Mouse (Mus musculus) embryonic facial prominence, embryonic 14.5 days (tissue): ENCODE data around the gene Taz. TPM values are rescaled to one million over a fixed set of nuclear protein-coding genes. Genes with fewer than 3 reads are reported as not detected.
A peak's percentile ranks its signal among the peaks of the same experiment; 100 is the strongest.

Source experiments
- ATAC-seq: fragments of 200-750 bp; cut with Nextera tagmentation; 2 replicates; pipeline ENCODE4 v1.8.0; 2017; ENCODE audit warnings: low read depth, moderate number of reproducible peaks, moderate TSS enrichment
- DNase-seq: peaks from one replicate; pipeline ENCODE4 v3.0.0-alpha.2; 2015; ENCODE audit warnings: low spot score
- H3K27ac ChIP-seq: fragments of 300-500 bp; sonication (generic); replicated peaks from 2 replicates; pipeline ENCODE4 v1.5.1; 2014; ENCODE audit warnings: low read depth, mild to moderate bottlenecking, low read length, moderate library complexity
- H3K27me3 ChIP-seq: fragments of 300-500 bp; sonication (generic); replicated peaks from 2 replicates; pipeline ENCODE4 v1.6.1; 2014; ENCODE audit warnings: low read length; ENCODE audit not compliant: control insufficient read depth, insufficient read depth
- H3K36me3 ChIP-seq: fragments of 300-500 bp; sonication (generic); 2 replicates; pipeline ENCODE4 v1.6.1; 2014; ENCODE audit warnings: low read length, mixed read lengths; ENCODE audit not compliant: control insufficient read depth, insufficient read depth
- H3K4me1 ChIP-seq: fragments of 300-500 bp; sonication (generic); 2 replicates; pipeline ENCODE4 v1.6.1; 2014; ENCODE audit warnings: antibody characterized with exemption, low read length; ENCODE audit not compliant: control insufficient read depth, insufficient read depth
- H3K4me2 ChIP-seq: fragments of 300-500 bp; sonication (generic); 2 replicates; pipeline ENCODE4 v1.6.1; 2014; ENCODE audit warnings: low read depth, mild to moderate bottlenecking, low read length, moderate library complexity, mixed read lengths
- H3K4me3 ChIP-seq: fragments of 300-500 bp; sonication (generic); 2 replicates; pipeline ENCODE4 v1.5.1; 2014; ENCODE audit warnings: low read depth, mild to moderate bottlenecking, low read length
- H3K9ac ChIP-seq: fragments of 300-500 bp; sonication (generic); 2 replicates; pipeline ENCODE4 v1.6.1; 2014; ENCODE audit warnings: low read depth, mild to moderate bottlenecking, low read length, moderate library complexity, mixed read lengths
- H3K9me3 ChIP-seq: fragments of 300-500 bp; sonication (generic); 2 replicates; pipeline ENCODE4 v1.6.1; 2016; ENCODE audit warnings: low read length; ENCODE audit not compliant: control insufficient read depth
- WGBS: fragments of 180-500 bp; shearing (Covaris S2); extraction: QIAGEN DNeasy Blood & Tissue Kit; methylation state at CpG from one replicate; pipeline ENCODE4 v1.1.7; 2014; 5-methylcytosine and 5-hydroxymethylcytosine counted together
- polyA plus RNA-seq: library from polyadenylated mRNA; unstranded; fragments of >200 nt; fragmentation: Nextera tagmentation; extraction: Ambion mirVana; gene quantifications from 2 replicates; pipeline ENCODE4 v1.2.1, GENCODE M21; 2014

Gene Taz
- polyA plus RNA-seq, 1 experiment from 2014 or later = 61.5 TPM

GRCm38 (mm10) chrX:74246213-74246681, 35.5 kb upstream of the Taz start:
- ATAC-seq (peak; percentile 90), DNase-seq (peak; percentile 98)
- Histone ChIP-seq H3K4me3 (peak overlapping the region; percentile 46), H3K27me3 (no peaks in the 10 kb centered on the region), H3K36me3 (peaks cover 19% of the 10 kb centered on the region), H3K4me2 (peak overlapping the region; percentile 59), H3K9me3 (no peaks in the 10 kb centered on the region), H3K4me1 (peaks cover 3% of the 10 kb centered on the region; the same call in 1 of the 2 replicates), H3K9ac (peak overlapping the region; percentile 81), H3K27ac (peak overlapping the region; percentile 96)
- WGBS = 20% methylated on average over 29 of the region's 38 CpGs

DNA sequence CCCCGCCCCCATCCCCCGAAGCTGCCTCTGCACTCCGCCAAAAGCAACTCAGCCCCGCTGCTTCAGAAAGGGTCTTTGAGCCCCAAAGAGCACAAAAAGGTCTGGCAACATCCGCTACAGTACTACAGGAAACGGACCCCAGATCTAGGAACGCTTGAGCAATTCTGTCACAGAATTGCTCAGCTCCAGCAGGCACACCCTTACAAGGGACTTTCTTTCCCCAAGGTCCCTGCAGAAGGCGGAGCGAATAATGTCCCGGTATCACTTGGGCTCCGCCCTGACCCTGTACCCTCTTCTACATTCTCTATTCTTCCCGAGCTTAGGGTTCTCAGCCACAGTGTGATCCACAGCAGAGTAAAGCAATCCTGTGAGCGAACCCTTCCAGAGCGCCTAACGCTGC, 35.0 kb upstream of the Taz start:
- H3K4me3 ChIP-seq = peak overlapping the region; percentile 46
- ATAC-seq (peak; percentile 13), DNase-seq (no peak)
- no peaks in the 10 kb centered on the region for H3K27me3 ChIP-seq
- H3K4me1 ChIP-seq = peaks cover 3% of the 10 kb centered on the region; the same call in 1 of the 2 replicates
- H3K27ac ChIP-seq = peak overlapping the region; percentile 88
- peak overlapping the region; percentile 59 for H3K4me2 ChIP-seq
- no peaks in the 10 kb centered on the region for H3K9me3 ChIP-seq
- peak overlapping the region; percentile 54 for H3K9ac ChIP-seq
- 29% methylated on average over 14 of the region's 15 CpGs for WGBS
- peaks cover 14% of the 10 kb centered on the region for H3K36me3 ChIP-seq

DNA sequence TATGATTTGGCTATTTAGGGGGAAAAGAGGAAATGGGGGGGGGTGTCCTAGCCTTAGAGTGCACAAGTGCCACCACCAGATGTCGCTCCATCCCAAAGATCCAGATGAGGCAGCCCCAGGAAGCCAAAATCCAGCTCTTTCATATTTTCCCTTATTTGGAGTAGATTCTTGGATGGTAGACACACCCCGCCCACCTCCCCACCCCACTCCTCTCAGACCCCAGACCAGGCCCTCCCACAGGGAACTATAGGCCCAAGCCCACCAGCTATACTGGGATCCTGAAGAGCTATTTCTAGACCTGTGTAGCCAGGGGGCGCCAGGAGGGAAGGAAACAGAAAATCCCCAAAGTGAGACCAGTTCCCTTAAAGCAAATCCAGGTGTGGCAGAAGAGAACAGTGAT, 33.1 kb upstream of the Taz start:
- ATAC-seq = peak; percentile 3; the same call in 1 of the 2 replicates

GRCm38 (mm10) chrX:74249615-74250014, 32.1 kb upstream of the Taz start, which contains the start of gene Flna:
Gene Flna, minus strand, starts transcription at chrX:74249820.
- H3K4me2 ChIP-seq = peak within 1 kb of the TSS; percentile 62
- ATAC-seq (no peak), DNase-seq (peak; percentile 63)
- peak within 1 kb of the TSS; percentile 80 for H3K27ac ChIP-seq
- no peaks in the 10 kb centered on the region for H3K4me1 ChIP-seq
- H3K9me3 ChIP-seq = no peaks in the 10 kb centered on the region
- peak within 1 kb of the TSS; percentile 64 for H3K9ac ChIP-seq
- no peaks in the 10 kb centered on the region for H3K36me3 ChIP-seq
- H3K4me3 ChIP-seq = peak within 1 kb of the TSS; percentile 43
- H3K27me3 ChIP-seq = no peaks in the 10 kb centered on the region
- WGBS = 17% methylated on average over 21 of the region's 38 CpGs

More for the DNA sequence above, 33.1 kb upstream of the Taz start:
- DNase-seq = peak; percentile 88
- H3K4me1 ChIP-seq = peaks cover 3% of the 10 kb centered on the region; the same call in 1 of the 2 replicates
- no peaks in the 10 kb centered on the region for H3K36me3 ChIP-seq
- H3K9ac ChIP-seq = peak overlapping the region; percentile 64
- no peaks in the 10 kb centered on the region for H3K9me3 ChIP-seq
- peak overlapping the region; percentile 80 for H3K27ac ChIP-seq
- no peaks in the 10 kb centered on the region for H3K27me3 ChIP-seq
- peak overlapping the region; percentile 62 for H3K4me2 ChIP-seq
- WGBS = 13% methylated on average over 3 of the region's 3 CpGs
- peak overlapping the region; percentile 43 for H3K4me3 ChIP-seq

DNA sequence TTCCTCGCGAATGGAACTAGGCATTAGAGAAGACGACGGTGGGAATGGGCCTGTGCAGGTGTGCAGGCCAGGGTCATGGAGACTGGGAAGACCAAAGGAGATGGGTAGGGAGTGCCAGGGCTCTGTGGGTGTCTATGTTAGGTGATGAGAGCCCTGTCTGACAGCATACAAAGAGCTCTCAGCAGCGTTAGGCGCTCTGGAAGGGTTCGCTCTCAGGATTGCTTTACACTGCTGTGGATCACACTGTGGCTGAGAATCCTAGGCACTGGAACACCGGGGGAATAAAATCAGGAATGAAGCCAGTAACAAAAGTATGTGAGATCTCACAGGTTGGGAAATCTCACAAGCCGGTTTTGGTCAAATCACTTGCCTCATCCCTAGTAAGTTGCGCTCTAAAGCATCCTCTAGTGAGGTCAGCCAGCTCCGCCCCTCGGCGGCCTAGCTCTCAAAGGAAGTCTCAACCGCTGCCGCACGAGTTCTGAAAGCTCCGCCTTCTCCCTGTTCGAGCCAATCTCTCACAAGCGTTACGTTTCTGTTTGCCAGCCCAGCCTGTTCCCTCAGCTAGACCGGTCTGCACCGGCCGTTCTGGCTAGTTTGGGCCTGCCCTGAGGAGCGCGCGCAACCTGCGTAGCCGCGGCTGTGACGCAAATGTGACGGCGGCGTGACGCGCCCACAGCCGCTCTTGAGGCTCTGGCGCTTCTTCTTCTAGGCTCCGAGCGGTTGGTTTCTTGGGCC, 27.4 kb upstream of the Taz start, which contains the start of gene Emd:
Emd (plus strand) TSS at position 535 of the 735 bp plus-strand sequence.
- H3K9me3 ChIP-seq = no peaks in the 10 kb centered on the region
- peak within 1 kb of the TSS; percentile 64 for H3K4me2 ChIP-seq
- H3K4me1 ChIP-seq = no peaks in the 10 kb centered on the region
- ATAC-seq = peak; percentile 98
- no peaks in the 10 kb centered on the region for H3K27me3 ChIP-seq
- H3K36me3 ChIP-seq = 0 out of 2 replicates have a peak, but pooled peaks cover 22% of the 10 kb centered on the region
- WGBS = 31% methylated on average over 25 of the region's 39 CpGs
- peak within 1 kb of the TSS; percentile 58 for H3K4me3 ChIP-seq
- peak within 1 kb of the TSS; percentile 84 for H3K9ac ChIP-seq
- peak; percentile 97 for DNase-seq
- H3K27ac ChIP-seq = peak within 1 kb of the TSS; percentile 93

- Histone ChIP-seq H3K4me2 (peak overlapping the region; percentile 64), H3K9ac (peak overlapping the region; percentile 84), H3K27me3 (no peaks in the 10 kb centered on the region), H3K9me3 (no peaks in the 10 kb centered on the region), H3K27ac (peak overlapping the region; percentile 93), H3K4me3 (peak overlapping the region; percentile 58), H3K4me1 (no peaks in the 10 kb centered on the region), H3K36me3 (0 out of 2 replicates have a peak, but pooled peaks cover 22% of the 10 kb centered on the region)
- DNase-seq (peak; percentile 7), ATAC-seq (peak; percentile 53)
- WGBS = 37% methylated on average over 18 of the region's 31 CpGs
These were observed 26.7 kb upstream of the Taz start for GRCm38 (mm10) chrX:74254888-74255565.

- no peak for DNase-seq
- no peak overlapping the region for H3K4me3 ChIP-seq
- no peak for ATAC-seq
- 87% methylated on average over 3 of the region's 3 CpGs for WGBS
- H3K9ac ChIP-seq = no peak overlapping the region
- no peaks in the 10 kb centered on the region for H3K27me3 ChIP-seq
- 0 out of 2 replicates have a peak, but pooled peaks cover 22% of the 10 kb centered on the region for H3K36me3 ChIP-seq
- H3K27ac ChIP-seq = no peak overlapping the region
- no peaks in the 10 kb centered on the region for H3K9me3 ChIP-seq
- no peak overlapping the region for H3K4me2 ChIP-seq
- no peaks in the 10 kb centered on the region for H3K4me1 ChIP-seq
These were observed 24.0 kb upstream of the Taz start for GRCm38 (mm10) chrX:74257746-74258145.

- WGBS = 33% methylated on average over 3 of the region's 3 CpGs
These were observed 12.0 kb upstream of the Taz start for GRCm38 (mm10) chrX:74269736-74270061.

More at GRCm38 (mm10) chrX:74269736-74270061, 12.0 kb upstream of the Taz start:
- Histone ChIP-seq H3K9ac (peak overlapping the region; percentile 65), H3K4me1 (no peaks in the 10 kb centered on the region), H3K9me3 (no peaks in the 10 kb centered on the region), H3K27me3 (no peaks in the 10 kb centered on the region), H3K4me3 (peak overlapping the region; percentile 60), H3K27ac (peak overlapping the region; percentile 96), H3K4me2 (peak overlapping the region; percentile 57), H3K36me3 (peaks cover 13% of the 10 kb centered on the region; the same call in 1 of the 2 replicates)
- ATAC-seq (peak; percentile 47), DNase-seq (no peak)
